Mouse (Mus musculus): ENCODE results near the gene Lamb3.

Gene Lamb3

DNA sequence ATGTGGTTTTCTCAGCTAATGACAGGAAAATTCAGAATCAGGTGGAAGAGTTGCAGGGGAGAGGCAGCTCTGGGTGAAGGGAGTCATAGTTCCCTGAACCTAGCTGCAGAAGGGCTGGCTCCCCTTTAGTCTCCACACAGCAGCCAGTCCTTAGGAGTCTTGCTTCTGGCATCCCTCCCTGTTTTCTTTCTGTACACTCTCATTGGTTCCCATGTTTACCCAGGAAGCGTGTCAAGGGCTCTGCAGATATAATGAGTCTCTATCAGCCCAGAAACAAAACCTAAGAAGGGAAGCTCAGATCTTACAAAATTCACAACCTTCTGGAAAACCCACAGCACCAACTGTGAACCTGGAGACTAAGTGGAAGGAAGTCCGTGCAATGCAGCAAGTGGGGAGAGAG is 85.5 kb downstream of the Lamb3 start:
- in situ Hi-C loops (cut with MboI; ENCODE audit: low pct_unique_long_range_greater_than_20kb in 1 of 2, low sequenced_read_pairs in 2 of 2, unreplicated experiment in 1 of 2) = no loop called here

DNA sequence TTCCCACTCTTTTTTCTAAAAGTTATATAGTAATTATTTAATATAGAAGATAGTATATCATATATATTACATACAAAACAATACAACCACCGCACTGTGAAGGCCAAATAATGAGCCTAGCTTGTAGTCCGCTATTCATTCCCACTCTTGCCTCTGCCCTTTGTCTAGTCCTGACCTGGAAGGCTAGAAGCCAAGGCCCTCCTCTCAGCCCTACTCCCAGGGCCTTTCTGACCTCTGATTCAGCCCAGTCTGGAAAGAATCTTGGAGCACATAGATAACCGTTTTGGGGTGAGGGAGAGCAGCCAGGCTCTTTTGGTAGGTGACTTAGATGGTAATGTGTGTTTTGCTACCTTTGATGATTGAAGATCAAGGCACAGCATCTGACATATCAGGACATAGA is 86.4 kb downstream of the Lamb3 start:
- in situ Hi-C loops (cut with MboI; ENCODE audit: low pct_unique_long_range_greater_than_20kb in 1 of 2, low sequenced_read_pairs in 2 of 2, unreplicated experiment in 1 of 2) = no loop called here

DNA sequence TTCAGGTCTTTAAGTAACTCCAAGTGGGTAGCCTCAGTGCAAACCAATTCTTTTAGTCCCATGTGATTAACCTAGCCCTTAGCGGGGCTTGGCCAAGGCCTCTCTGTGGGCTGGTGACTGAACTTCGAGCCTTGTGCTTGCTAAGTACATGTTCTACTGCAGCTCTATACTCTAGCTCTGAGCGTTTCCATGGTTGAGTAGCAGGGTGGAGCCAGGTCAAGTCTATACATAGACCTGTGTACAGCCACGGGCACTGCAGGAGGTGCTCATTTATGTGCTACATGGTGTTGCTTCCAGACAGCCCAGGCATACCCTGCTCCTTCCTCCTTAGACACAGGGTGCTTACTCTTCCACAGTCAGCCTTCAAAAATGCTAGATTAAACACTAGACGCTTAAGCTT is 88.4 kb downstream of the Lamb3 start:
- in situ Hi-C loops (cut with MboI; ENCODE audit: low pct_unique_long_range_greater_than_20kb in 1 of 2, low sequenced_read_pairs in 2 of 2, unreplicated experiment in 1 of 2) = no loop called here

DNA sequence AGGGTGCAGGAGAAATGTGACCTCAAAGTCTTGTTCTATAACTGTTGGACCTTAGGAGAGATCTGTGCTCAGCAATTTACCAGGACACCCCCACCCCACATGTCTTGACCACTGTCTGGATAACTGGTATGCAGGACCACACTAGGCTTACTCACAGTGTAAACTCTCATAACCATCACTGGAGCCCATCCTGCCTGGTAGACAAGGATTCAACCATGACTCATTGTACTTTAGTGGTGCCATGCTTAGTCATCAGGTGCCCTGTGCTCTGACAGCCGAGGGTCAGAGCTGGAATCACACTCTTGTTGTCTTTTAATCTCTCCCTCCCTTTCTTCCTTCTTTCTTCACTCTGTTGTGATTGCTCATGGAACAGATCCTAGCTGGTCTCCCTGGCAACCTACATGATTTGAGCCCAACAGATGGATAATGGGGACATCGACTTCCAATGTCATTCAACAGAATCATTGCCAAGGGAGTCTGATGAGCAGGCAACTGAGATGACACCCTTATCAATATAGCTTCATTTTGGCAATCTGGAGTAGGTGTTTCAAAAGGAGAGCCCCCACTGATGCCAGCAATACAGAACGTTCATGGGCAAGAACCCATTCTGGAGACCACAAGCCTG is 90.8 kb downstream of the Lamb3 start:
- in situ Hi-C loops (cut with MboI; ENCODE audit: low pct_unique_long_range_greater_than_20kb in 1 of 2, low sequenced_read_pairs in 2 of 2, unreplicated experiment in 1 of 2) = no loop called here

DNA sequence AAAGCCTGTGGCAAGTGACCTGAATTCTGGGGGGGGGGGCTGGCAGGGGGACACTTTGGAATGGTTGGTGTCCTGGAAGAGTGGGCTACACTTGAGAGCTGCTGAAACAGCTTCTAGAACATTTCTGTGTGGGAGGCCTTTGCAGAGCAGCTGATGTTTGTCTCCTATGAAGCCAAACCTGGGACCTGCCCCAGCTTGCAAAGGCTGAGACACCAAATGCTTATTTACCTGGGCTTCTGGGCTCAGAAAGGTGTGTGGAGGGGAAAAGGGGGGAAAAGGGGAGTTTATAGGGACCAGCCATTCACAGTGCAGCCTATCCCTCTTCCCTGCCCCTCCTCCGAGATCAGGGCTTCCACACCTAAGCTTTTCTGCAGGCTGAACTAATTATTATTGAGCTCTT is 92.5 kb downstream of the Lamb3 start:
- in situ Hi-C loops (cut with MboI; ENCODE audit: low pct_unique_long_range_greater_than_20kb in 1 of 2, low sequenced_read_pairs in 2 of 2, unreplicated experiment in 1 of 2) = no loop called here

DNA sequence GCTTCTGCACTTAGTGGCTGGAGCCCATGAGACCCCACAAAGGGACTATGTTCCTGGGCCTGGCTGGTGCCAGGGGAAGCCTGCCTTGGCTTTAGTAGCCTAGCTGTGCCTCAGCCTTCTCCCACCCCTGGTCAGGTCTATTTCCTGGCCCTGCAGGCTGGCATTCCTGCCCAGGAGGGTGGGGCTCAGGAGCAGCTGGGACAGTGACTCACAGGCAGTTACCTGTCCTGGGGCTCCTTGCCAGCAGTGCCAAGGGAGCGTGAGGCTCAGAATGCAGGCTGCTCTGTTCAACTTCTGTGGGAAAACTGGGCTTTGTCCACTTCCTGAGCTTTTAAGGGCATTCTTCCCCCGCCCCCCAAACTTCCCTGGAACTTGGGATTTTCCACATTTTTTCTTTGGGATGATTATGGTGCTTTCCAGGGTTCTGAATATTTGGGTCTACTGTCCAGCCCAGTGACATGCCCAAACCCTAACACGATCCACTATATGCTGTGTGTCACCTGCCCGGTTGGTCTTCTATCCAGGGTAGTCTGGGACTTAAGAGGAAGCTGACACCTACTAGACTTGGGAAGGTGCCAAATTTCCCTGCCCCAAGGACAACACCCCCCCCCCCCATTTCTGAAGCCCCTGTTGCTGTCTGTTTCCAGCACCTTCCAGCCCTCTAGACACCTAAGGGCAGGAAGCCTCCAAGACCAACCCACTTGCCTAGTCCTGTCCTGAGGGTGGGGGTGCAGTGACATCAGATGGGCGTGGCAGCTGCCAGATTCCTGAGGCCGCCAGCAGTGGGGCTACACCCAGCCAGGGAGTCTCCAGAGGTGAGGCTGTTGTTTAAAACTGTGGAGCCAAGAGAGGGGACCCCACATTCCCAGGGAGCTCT is 94.0 kb downstream of the Lamb3 start:
- in situ Hi-C loops (cut with MboI; ENCODE audit: low pct_unique_long_range_greater_than_20kb in 1 of 2, low sequenced_read_pairs in 2 of 2, unreplicated experiment in 1 of 2) = no loop called here

DNA sequence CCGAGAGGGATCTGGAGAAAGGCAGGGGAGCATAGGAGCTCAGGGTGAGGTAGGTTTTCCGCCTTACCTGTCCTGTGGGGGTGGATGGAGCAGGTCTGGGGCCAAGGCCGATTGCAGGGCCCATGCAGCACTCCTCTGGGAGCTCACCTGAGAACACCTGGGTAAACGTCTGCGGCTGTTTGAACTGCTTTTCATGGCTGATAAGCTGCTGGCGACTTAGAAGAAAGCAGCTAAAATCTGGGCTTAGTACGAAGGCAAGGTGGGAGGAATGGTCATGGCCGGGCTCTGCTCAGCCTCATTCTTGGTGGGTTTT is 94.5 kb downstream of the Lamb3 start:
- in situ Hi-C loops (cut with MboI; ENCODE audit: low pct_unique_long_range_greater_than_20kb in 1 of 2, low sequenced_read_pairs in 2 of 2, unreplicated experiment in 1 of 2) = no loop called here

DNA sequence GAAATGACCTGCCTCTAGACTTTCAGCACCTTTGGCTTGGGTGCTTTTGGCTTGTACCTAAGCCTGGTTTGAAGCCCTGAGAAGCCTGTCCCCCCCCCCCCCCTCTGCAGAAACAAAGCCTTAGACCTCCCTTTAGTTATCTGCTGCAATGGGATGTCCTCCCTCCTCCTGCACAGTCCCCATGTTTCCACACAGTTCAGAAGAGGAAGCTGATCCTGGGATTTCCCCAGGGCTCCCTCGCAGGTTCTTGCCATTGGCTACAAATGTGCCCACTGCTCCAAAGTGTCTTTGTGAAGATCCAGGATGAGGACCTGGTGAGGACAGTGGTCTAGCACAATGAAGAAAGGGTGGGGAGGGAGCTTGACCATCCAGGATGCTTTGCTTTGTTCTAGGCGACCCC is 95.6 kb downstream of the Lamb3 start:
- in situ Hi-C loops (cut with MboI; ENCODE audit: low pct_unique_long_range_greater_than_20kb in 1 of 2, low sequenced_read_pairs in 2 of 2, unreplicated experiment in 1 of 2) = no loop called here

DNA sequence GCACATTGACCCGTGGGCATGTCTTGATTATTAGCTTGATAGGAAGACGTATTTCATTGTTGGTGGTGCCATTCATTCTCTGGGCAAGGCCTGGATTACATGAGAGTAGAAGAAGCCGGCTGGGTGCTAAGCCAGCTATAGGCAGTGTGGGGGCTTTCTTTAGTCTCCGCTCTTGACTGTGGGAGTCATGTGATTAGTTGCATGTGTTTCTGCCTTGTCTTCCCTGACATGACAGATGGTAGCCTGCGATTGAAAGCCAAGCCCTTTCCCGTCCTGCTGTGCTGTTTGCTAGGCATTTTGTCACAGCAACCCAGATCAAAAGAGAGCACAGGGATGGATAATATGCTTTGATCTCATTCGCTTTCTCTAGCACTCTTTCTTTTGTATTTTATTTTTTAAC is 97.9 kb downstream of the Lamb3 start:
- in situ Hi-C loops (cut with MboI; ENCODE audit: low pct_unique_long_range_greater_than_20kb in 1 of 2, low sequenced_read_pairs in 2 of 2, unreplicated experiment in 1 of 2) = no loop called here

DNA sequence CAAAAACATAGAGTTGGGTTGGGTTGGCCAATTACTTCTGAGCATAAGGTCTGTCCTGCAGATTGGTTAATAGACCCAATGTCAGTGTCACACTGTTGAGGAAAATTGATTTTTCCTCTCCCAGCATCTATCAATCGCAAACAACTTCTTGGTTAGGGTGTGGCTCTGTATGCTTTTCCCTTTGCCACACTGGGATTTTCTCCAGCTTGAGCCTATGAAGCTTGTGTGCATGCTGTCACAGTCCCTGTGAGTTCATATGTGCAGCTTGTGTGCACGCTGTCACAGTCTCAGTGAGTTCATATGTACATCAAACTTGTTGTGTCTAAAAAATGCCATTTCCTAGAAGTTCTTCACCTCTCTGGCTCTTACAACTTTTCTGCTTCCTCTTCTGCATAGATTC is 99.3 kb downstream of the Lamb3 start:
- in situ Hi-C loops (cut with MboI; ENCODE audit: low pct_unique_long_range_greater_than_20kb in 1 of 2, low sequenced_read_pairs in 2 of 2, unreplicated experiment in 1 of 2) = no loop called here

DNA sequence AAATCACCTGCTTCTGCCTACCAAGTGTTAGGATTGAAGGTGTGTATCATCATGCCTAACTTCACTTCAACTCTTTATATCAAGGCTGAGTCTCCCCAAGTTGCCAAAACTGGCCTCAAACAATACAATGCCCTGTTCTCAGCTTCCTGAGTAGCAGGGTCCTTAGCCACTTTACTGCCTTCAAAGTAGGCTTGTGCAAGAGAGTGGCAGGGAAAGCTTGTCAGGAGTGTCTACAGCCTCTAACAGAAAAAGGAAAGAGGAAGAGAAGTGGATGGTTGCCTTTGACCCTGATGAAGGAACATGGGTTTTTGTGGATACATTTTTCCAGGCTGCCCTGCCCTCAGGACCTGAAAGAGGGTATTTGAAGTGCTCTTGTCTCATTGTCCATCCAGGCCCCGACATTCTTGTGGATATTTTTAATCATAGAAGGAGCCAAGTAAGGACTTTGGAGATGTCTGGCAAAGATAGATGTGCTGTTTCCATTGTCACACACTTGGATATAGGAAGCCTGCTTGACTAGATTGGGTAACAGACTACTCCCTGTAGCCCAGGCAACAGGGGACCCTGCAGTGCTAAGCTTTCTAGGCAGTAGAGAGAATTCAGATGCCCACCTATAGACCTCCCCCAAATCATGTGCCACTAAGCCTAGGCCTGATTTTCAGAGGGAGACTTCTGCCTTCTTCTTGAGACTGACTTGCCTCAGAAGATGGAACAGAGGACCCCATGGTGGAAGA is 102.5 kb downstream of the Lamb3 start:
- in situ Hi-C loops (cut with MboI; ENCODE audit: low pct_unique_long_range_greater_than_20kb in 1 of 2, low sequenced_read_pairs in 2 of 2, unreplicated experiment in 1 of 2) = no loop called here

DNA sequence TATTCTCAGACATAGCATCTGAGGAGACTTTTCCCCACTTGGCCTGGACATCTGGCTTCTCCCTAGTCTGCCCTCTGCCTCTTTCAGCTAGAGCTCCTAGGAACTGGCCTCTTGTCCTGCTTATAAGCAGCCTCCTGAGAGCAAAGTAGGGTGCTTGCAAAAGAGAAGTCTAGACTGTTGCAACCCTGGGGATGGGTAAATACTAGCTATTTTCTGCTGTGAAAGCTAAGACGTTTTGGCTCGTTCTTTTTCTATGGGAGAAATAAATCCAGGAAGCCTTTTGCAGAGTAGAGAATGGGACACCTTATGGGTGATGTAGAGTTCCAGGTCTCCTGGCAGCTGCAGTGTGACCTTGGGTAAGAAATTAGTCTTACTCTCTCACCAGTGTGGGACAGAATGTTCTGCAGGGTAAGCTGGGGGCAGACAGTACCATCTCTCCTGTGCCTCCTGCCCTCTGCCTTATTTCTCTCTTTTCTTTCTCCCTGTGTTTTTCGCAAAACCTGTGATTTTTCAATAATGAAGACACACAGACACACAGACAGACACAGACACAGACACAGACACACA is 103.1 kb downstream of the Lamb3 start:
- in situ Hi-C loops (cut with MboI; ENCODE audit: low pct_unique_long_range_greater_than_20kb in 1 of 2, low sequenced_read_pairs in 2 of 2, unreplicated experiment in 1 of 2) = no loop called here

DNA sequence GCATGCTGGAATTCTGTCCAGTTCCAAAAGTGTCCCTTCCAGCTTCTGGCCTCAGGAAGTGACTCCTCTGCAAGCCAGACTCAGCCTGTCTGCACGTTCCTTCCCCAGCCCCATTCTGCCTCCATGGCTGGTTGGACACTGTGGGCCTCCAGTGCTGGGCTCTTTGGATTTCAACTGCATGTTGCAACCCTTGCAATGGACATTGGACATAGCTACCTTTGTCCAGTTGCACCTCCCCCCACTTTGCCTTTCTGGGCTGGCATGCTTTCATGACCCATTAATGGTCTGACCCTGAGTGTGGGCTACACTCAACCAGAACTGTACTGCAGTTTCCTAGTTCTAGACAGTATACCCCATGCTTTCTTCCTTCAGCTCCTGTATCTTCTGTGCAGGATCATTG is 104.1 kb downstream of the Lamb3 start:
- in situ Hi-C loops (cut with MboI; ENCODE audit: low pct_unique_long_range_greater_than_20kb in 1 of 2, low sequenced_read_pairs in 2 of 2, unreplicated experiment in 1 of 2) = no loop called here

DNA sequence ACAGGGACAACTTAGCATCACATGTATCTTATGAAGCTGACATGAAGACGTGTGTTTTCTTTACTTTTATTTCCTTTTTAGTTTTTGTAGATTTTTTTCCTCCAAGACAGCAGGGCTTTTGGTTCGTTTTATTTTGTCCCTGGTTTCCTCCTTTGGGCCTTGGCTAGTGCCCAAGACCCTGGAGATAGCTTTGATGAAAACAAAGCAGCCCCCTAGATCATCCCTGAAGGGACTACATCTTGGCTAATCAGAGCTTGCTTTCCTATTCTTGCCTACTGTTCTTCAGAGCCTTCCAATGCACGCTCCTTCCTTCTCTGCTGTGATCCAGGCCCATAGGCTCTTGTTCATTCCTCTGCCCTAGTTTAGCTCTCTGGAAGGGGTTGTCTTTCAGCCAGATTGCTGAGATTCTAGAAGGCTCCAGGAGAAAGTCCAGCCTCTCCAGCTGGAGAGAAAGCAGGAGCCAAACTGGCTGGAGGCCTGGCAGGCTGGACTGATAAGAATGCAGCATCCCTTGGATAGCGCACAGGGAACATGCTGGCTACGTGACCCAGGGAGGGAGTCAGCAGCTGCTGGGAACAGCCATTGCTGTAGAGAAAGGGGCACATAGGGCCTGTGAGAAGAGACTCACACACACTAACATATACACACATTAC is 108.3 kb downstream of the Lamb3 start:
- in situ Hi-C loops (cut with MboI; ENCODE audit: low pct_unique_long_range_greater_than_20kb in 1 of 2, low sequenced_read_pairs in 2 of 2, unreplicated experiment in 1 of 2) = no loop called here

DNA sequence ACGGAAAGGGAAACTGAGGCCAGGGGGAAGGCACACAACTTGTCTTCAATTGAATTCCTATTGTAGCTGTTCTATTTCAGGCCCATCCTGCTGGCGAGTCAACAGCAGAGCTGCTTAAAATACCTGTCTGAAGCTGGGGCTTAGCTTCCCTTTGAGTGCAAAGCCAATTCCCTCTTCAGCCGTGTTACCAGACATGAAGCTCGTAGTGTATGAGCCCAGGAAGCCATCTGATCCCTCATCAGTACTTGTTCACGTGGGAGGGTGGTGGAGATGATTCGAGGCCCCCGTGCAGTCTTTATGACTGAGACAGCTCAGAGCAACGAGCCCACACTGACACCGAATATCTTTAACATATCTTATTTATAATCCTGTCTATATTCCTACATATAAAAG is 108.9 kb downstream of the Lamb3 start:
- in situ Hi-C loops (cut with MboI; ENCODE audit: low pct_unique_long_range_greater_than_20kb in 1 of 2, low sequenced_read_pairs in 2 of 2, unreplicated experiment in 1 of 2) = no loop called here

DNA sequence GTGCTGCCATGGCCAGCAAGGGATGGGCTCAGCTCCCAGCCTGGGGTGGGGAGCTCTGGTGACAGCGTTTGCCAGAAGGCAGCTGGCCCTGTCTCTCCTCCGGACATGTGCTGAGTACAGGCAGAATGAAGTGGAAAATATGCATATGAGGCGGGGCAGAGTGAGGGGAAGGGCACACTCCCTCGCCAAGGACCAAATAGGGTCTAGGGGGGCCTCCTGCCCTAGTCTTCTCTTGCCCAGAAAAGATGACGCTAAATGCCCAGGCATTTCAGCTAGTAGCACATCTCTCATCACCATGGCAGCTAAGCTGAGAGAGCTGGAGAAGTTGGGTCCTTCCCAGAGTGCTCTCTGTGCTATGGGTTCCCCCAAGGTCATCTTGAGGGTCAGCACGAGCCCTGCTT is 109.7 kb downstream of the Lamb3 start:
- in situ Hi-C loops (cut with MboI; ENCODE audit: low pct_unique_long_range_greater_than_20kb in 1 of 2, low sequenced_read_pairs in 2 of 2, unreplicated experiment in 1 of 2) = no loop called here

DNA sequence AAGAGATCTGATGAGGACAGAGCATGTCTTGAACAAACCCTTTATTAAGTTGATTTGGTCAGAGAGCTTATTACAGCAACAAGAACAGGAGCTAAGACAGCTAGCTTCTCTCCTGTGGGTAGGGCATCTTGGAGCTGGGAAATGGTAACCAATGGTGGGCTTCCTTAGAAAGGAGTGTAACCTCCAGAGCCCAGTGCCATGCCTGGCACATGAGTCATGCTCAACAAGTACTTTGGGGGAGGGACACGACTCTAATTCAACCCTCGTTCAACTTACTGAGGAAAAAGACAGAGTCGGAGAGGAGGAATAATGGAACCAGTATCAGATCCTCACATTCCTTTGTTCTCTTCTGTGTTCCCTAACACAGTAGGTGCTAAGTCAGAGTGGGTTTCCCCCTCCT is 112.2 kb downstream of the Lamb3 start:
- in situ Hi-C loops (cut with MboI; ENCODE audit: low pct_unique_long_range_greater_than_20kb in 1 of 2, low sequenced_read_pairs in 2 of 2, unreplicated experiment in 1 of 2) = no loop called here

DNA sequence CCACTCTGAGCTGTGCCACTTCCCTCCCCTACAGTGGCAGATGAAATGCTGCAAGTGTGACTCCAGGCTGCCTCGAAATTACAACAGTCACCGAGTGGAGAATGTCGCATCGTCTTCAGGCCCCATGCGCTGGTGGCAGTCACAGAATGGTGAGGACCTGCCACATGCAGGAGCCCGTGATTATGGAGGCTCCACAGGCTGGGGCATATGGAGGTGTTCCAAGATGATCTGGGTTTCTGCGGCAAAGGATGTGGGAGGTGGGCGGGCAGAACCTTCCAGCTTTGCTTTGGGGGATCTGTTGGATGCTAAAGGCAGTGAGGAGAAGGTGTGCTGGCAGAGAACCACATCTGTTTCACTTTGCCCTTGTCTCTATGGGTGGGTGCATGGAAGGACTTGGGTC is 112.9 kb downstream of the Lamb3 start:
- in situ Hi-C loops (cut with MboI; ENCODE audit: low pct_unique_long_range_greater_than_20kb in 1 of 2, low sequenced_read_pairs in 2 of 2, unreplicated experiment in 1 of 2) = no loop called here

DNA sequence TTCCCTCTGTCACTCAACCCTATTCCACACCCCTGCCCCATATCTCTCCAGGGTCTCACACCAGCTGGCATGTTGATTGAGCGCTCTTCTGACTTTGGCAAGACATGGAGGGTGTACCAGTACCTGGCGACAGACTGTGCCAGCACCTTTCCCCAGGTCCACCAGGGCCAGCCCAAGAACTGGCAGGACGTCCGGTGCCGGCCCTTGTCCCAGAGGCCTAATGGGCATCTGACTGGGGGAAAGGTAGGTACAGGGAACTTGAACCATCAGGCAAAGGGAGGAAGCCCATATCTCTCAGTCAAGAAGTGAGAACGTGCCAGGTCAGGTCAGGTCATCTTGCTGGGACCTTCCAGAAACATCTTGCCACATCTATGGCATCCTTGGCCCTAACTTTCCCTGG is 116.2 kb downstream of the Lamb3 start:
- in situ Hi-C loops (cut with MboI; ENCODE audit: low pct_unique_long_range_greater_than_20kb in 1 of 2, low sequenced_read_pairs in 2 of 2, unreplicated experiment in 1 of 2) = no loop called here
